Mouse (Mus musculus) heart, adult 9 months (tissue): ENCODE measurements at regions not wholly inside any gene's neighbourhood (a gene's known extent, or its start where the extent isn't known, plus 50 kb on each side); places are given as distances from the start of the nearest gene placed in this dataset.

Experiments
- DNase-seq, 2 experiments: peaks; one replicate each; pipeline ENCODE4 v3.0.0; 2022; ENCODE audit warnings: low spot score in 2 of 2

DNA sequence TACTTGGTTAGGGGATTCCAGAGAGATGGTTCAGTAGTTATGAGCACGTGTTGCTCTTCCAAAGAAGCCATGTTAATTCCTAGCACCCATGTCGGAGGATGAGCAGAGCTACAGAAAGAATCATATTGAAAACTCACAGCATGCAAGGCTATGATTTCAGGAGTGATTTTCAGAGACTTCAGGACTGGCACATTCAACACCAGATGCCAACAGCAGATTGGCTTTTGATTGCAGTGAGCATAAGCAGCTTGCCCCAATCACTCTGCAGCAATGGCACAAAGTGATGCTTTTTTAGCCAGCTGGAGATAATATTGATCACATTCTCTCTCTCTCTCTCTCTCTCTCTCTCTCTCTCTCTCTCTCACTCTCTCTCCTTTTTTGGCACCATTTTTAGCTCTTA is 166.6 kb upstream of the Chrm3 start:
- DNase-seq, result no peak

GRCm38 (mm10) chr13:10526470-10527207 is 166.0 kb upstream of the Chrm3 start:
- peak; percentile 4 to 8 for DNase-seq

GRCm38 (mm10) chr13:10504211-10504610 is 143.6 kb upstream of the Chrm3 start:
- no peak for DNase-seq

DNA sequence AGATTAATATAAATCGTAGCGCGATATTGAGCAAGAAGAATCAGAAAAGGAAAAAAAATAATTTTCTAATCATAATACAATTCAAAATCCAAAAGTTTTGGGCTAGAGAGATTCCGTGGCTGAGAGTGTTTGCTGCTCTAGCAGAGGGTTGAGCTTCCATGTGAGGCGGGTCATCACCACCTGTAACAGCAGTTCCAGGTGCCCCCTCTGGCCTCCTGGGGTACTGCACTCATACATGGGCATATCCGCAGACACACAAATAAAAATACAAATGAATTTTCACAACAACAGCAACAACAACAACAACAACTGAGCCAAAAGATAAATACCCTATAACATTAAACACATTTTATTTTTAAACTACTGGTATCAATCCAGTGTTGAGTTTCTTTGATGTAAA is 94.7 kb upstream of the Chrm3 start:
- DNase-seq, result no peak

DNA sequence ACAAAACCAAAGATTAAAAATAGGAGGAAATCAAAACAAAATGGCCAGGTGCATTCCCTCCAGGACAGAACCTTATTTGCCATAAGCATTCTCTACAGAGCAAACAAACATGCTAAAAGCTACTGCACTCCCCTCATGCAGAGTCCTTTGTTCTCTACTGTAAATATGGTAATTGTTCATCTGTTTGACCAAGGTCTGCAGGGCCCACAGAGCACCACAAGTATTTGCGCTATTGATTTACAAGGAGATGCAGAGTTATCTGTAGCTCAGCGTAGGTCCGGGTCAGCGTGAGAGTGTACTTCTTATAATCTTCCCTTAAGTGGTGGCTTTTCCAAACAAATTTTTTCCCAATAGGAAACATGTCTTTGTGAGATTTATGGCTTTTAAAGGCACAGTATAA is 94.0 kb upstream of the Chrm3 start:
- DNase-seq, result no peak

GRCm38 (mm10) chr13:10451057-10451456 is 90.4 kb upstream of the Chrm3 start:
- DNase-seq, result no peak

- DNase-seq, result no peak
Measured at GRCm38 (mm10) chr13:10449502-10449901, 88.9 kb upstream of the Chrm3 start.

- no peak for DNase-seq
Measured at GRCm38 (mm10) chr13:10447806-10448205, 87.2 kb upstream of the Chrm3 start.

GRCm38 (mm10) chr13:10445679-10446078 is 85.0 kb upstream of the Chrm3 start:
- DNase-seq, result no peak
